Mouse (Mus musculus): ENCODE measurements around the gene Gm20388. TPM values are rescaled to one million over a fixed set of nuclear protein-coding genes. Genes with fewer than 3 reads are reported as not detected.

Gene Gm20388
- polyA plus RNA-seq, 1 experiment from 2014 or later: not detected

- H3K27me3 ChIP-seq (ENCODE audit: control insufficient read depth, insufficient read depth, low read length): no peaks in the 10 kb centered on the region
- no peak for ATAC-seq (ENCODE audit: low FRiP score)
- WGBS: 14% methylated on average over 4 of the region's 4 CpGs
- peaks cover 18% of the 10 kb centered on the region for H3K36me3 ChIP-seq (replicated peaks; ENCODE audit: control insufficient read depth, insufficient read depth)
- H3K4me3 ChIP-seq (replicated peaks; ENCODE audit: low read length): no peak within 1 kb of the TSS
- no peak within 1 kb of the TSS for H3K27ac ChIP-seq
- no peak within 1 kb of the TSS for H3K9ac ChIP-seq
- H3K4me1 ChIP-seq (replicated peaks; ENCODE audit: control insufficient read depth, insufficient read depth, low read length): peaks cover 12% of the 10 kb centered on the region
- peak; percentile 75 for DNase-seq (ENCODE audit: low spot score)
- no peak within 1 kb of the TSS for H3K4me2 ChIP-seq (replicated peaks)
- no peaks in the 10 kb centered on the region for H3K9me3 ChIP-seq (ENCODE audit: control insufficient read depth, low read length)
Observed at GRCm38 (mm10) chr8:123406786-123407185, 3496.1 kb downstream of the Gm20388 start, which contains the start of gene Mc1r. Gene Mc1r (plus strand): TSS chr8:123407107.

DNA sequence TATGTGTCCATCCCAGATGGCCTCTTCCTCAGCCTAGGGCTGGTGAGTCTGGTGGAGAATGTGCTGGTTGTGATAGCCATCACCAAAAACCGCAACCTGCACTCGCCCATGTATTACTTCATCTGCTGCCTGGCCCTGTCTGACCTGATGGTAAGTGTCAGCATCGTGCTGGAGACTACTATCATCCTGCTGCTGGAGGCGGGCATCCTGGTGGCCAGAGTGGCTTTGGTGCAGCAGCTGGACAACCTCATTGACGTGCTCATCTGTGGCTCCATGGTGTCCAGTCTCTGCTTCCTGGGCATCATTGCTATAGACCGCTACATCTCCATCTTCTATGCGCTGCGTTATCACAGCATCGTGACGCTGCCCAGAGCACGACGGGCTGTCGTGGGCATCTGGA lies 3497.0 kb downstream of the Gm20388 start:
- peaks cover 10% of the 10 kb centered on the region for H3K36me3 ChIP-seq (replicated peaks; ENCODE audit: control insufficient read depth, insufficient read depth)
- H3K27ac ChIP-seq: no peak overlapping the region
- H3K9ac ChIP-seq: no peak overlapping the region
- WGBS: 96% methylated on average over 13 of the region's 13 CpGs
- no peak overlapping the region for H3K4me3 ChIP-seq (replicated peaks; ENCODE audit: low read length)
- ATAC-seq (ENCODE audit: low FRiP score) (no peak), DNase-seq (ENCODE audit: low spot score) (no peak)
- no peaks in the 10 kb centered on the region for H3K27me3 ChIP-seq (ENCODE audit: control insufficient read depth, insufficient read depth, low read length)
- no peaks in the 10 kb centered on the region for H3K9me3 ChIP-seq (ENCODE audit: control insufficient read depth, low read length)
- peaks cover 12% of the 10 kb centered on the region for H3K4me1 ChIP-seq (replicated peaks; ENCODE audit: control insufficient read depth, insufficient read depth, low read length)
- H3K4me2 ChIP-seq (replicated peaks): no peak overlapping the region

GRCm38 (mm10) chr8:123408586-123409544 lies 3498.2 kb downstream of the Gm20388 start:
- Histone ChIP-seq H3K9ac (peak overlapping the region; percentile 99), H3K4me3 (replicated peaks; ENCODE audit: low read length) (peak overlapping the region; percentile 75; the same call in 1 of the 2 replicates), H3K4me1 (replicated peaks; ENCODE audit: control insufficient read depth, insufficient read depth, low read length) (peaks cover 19% of the 10 kb centered on the region), H3K36me3 (replicated peaks; ENCODE audit: control insufficient read depth, insufficient read depth) (no peaks in the 10 kb centered on the region), H3K27me3 (ENCODE audit: control insufficient read depth, insufficient read depth, low read length) (no peaks in the 10 kb centered on the region), H3K4me2 (replicated peaks) (peak overlapping the region; percentile 92), H3K27ac (peak overlapping the region; percentile 99; the same call in 1 of the 2 replicates), H3K9me3 (ENCODE audit: control insufficient read depth, low read length) (no peaks in the 10 kb centered on the region)
- DNase-seq (ENCODE audit: low spot score) (no peak), ATAC-seq (ENCODE audit: low FRiP score) (no peak)
- 77% methylated on average over 9 of the region's 9 CpGs for WGBS

- 19% methylated on average over 8 of the region's 8 CpGs for WGBS
- Histone ChIP-seq H3K27ac (peak overlapping the region; percentile 99), H3K4me1 (replicated peaks; ENCODE audit: control insufficient read depth, insufficient read depth, low read length) (peaks cover 22% of the 10 kb centered on the region), H3K9ac (peak overlapping the region; percentile 99), H3K27me3 (ENCODE audit: control insufficient read depth, insufficient read depth, low read length) (no peaks in the 10 kb centered on the region), H3K9me3 (ENCODE audit: control insufficient read depth, low read length) (no peaks in the 10 kb centered on the region), H3K36me3 (replicated peaks; ENCODE audit: control insufficient read depth, insufficient read depth) (no peaks in the 10 kb centered on the region), H3K4me2 (replicated peaks) (peak overlapping the region; percentile 92), H3K4me3 (replicated peaks; ENCODE audit: low read length) (peak overlapping the region; percentile 75)
- DNase-seq (ENCODE audit: low spot score) (peak; percentile 67), ATAC-seq (ENCODE audit: low FRiP score) (no peak)
Observed at GRCm38 (mm10) chr8:123410049-123410587, 3499.5 kb downstream of the Gm20388 start.

DNA sequence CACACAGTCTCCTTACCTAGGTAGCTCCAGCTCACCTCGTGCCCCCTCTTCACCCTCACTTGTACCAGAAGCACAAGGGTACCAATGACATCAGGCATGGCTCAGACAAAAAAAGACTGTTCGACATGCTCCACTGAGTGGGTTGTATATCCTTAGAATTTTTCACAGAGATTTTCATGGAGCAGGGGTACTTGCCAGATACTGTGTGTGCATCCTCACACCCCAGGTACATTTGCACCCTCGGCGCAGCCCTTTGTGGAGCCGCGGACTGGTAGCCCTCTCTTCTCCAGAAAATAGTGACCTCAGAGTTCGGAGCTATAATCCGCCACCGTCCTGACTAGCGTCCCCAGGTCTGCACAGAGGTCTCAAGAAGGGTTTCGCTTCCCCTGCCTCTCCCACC lies 3500.1 kb downstream of the Gm20388 start:
- ATAC-seq (ENCODE audit: low FRiP score) (0 out of 2 replicates have a peak, but pooled peaks have one; percentile 3), DNase-seq (ENCODE audit: low spot score) (peak; percentile 45)
- H3K4me2 ChIP-seq (replicated peaks): peak overlapping the region; percentile 92
- no peaks in the 10 kb centered on the region for H3K27me3 ChIP-seq (ENCODE audit: control insufficient read depth, insufficient read depth, low read length)
- no peaks in the 10 kb centered on the region for H3K36me3 ChIP-seq (replicated peaks; ENCODE audit: control insufficient read depth, insufficient read depth)
- peak overlapping the region; percentile 99 for H3K9ac ChIP-seq
- 6% methylated on average over 11 of the region's 11 CpGs for WGBS
- no peaks in the 10 kb centered on the region for H3K9me3 ChIP-seq (ENCODE audit: control insufficient read depth, low read length)
- H3K4me3 ChIP-seq (replicated peaks; ENCODE audit: low read length): peak overlapping the region; percentile 75
- H3K27ac ChIP-seq: peak overlapping the region; percentile 99
- peaks cover 24% of the 10 kb centered on the region for H3K4me1 ChIP-seq (replicated peaks; ENCODE audit: control insufficient read depth, insufficient read depth, low read length)

DNA sequence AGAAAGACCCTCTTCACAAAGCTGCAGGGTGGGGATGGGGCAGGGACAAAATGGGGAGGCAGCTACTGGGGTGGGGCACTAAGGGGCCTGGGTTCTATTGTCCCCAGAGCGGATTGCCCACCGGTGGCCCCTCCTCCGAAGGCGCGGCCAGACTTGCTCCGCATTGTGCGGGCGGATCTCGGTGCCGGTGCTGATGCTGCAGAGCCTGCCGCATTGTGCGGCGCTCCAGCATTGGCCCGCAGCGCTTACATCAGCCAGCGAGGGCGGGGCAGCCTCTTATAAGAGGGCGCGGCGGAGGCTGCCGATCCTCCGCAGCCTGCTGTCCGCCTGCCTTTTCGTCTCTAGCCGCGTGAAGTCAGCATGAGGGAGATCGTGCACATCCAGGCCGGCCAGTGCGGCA lies 3500.6 kb downstream of the Gm20388 start, which contains the start of gene Tubb3:
Gene Tubb3, plus strand, starts transcription at position 179 of the 400 bp plus-strand sequence.
- Histone ChIP-seq H3K27ac (peak within 1 kb of the TSS; percentile 99), H3K4me1 (replicated peaks; ENCODE audit: control insufficient read depth, insufficient read depth, low read length) (peaks cover 29% of the 10 kb centered on the region), H3K36me3 (replicated peaks; ENCODE audit: control insufficient read depth, insufficient read depth) (peaks cover under 1% of the 10 kb centered on the region; the same call in 1 of the 2 replicates), H3K9ac (peak within 1 kb of the TSS; percentile 99), H3K27me3 (ENCODE audit: control insufficient read depth, insufficient read depth, low read length) (no peaks in the 10 kb centered on the region), H3K9me3 (ENCODE audit: control insufficient read depth, low read length) (no peaks in the 10 kb centered on the region), H3K4me3 (replicated peaks; ENCODE audit: low read length) (peak within 1 kb of the TSS; percentile 75), H3K4me2 (replicated peaks) (peak within 1 kb of the TSS; percentile 92)
- peak; percentile 93 for ATAC-seq (ENCODE audit: low FRiP score)
- peak; percentile 94 for DNase-seq (ENCODE audit: low spot score)
- under 1% methylated on average over 29 of the region's 29 CpGs for WGBS

- 2% methylated on average over 15 of the region's 16 CpGs for WGBS
- peak overlapping the region; percentile 99 for H3K27ac ChIP-seq
- peak overlapping the region; percentile 99 for H3K9ac ChIP-seq
- peak overlapping the region; percentile 75 for H3K4me3 ChIP-seq (replicated peaks; ENCODE audit: low read length)
- peak; percentile 46 for DNase-seq (ENCODE audit: low spot score)
- no peaks in the 10 kb centered on the region for H3K27me3 ChIP-seq (ENCODE audit: control insufficient read depth, insufficient read depth, low read length)
- peak overlapping the region; percentile 92 for H3K4me2 ChIP-seq (replicated peaks)
- ATAC-seq (ENCODE audit: low FRiP score): peak; percentile 26
- H3K36me3 ChIP-seq (replicated peaks; ENCODE audit: control insufficient read depth, insufficient read depth): peaks cover 6% of the 10 kb centered on the region; the same call in 1 of the 2 replicates
- peaks cover 35% of the 10 kb centered on the region for H3K4me1 ChIP-seq (replicated peaks; ENCODE audit: control insufficient read depth, insufficient read depth, low read length)
- no peaks in the 10 kb centered on the region for H3K9me3 ChIP-seq (ENCODE audit: control insufficient read depth, low read length)
Observed at GRCm38 (mm10) chr8:123411781-123412327, 3501.2 kb downstream of the Gm20388 start.

- under 1% methylated on average over 12 of the region's 12 CpGs for WGBS
- Histone ChIP-seq H3K9me3 (ENCODE audit: control insufficient read depth, low read length) (no peaks in the 10 kb centered on the region), H3K9ac (peak overlapping the region; percentile 99), H3K4me3 (replicated peaks; ENCODE audit: low read length) (peak overlapping the region; percentile 75), H3K4me1 (replicated peaks; ENCODE audit: control insufficient read depth, insufficient read depth, low read length) (peaks cover 42% of the 10 kb centered on the region), H3K4me2 (replicated peaks) (peak overlapping the region; percentile 92), H3K27ac (peak overlapping the region; percentile 99), H3K36me3 (replicated peaks; ENCODE audit: control insufficient read depth, insufficient read depth) (peaks cover 14% of the 10 kb centered on the region), H3K27me3 (ENCODE audit: control insufficient read depth, insufficient read depth, low read length) (no peaks in the 10 kb centered on the region)
- DNase-seq (ENCODE audit: low spot score) (peak; percentile 75), ATAC-seq (ENCODE audit: low FRiP score) (peak; percentile 4; the same call in 1 of the 2 replicates)
Observed at GRCm38 (mm10) chr8:123412560-123413170, 3502.0 kb downstream of the Gm20388 start.
